10 mouse cellular contexts compared by ENCODE assay signal in the genomic region with DNA sequence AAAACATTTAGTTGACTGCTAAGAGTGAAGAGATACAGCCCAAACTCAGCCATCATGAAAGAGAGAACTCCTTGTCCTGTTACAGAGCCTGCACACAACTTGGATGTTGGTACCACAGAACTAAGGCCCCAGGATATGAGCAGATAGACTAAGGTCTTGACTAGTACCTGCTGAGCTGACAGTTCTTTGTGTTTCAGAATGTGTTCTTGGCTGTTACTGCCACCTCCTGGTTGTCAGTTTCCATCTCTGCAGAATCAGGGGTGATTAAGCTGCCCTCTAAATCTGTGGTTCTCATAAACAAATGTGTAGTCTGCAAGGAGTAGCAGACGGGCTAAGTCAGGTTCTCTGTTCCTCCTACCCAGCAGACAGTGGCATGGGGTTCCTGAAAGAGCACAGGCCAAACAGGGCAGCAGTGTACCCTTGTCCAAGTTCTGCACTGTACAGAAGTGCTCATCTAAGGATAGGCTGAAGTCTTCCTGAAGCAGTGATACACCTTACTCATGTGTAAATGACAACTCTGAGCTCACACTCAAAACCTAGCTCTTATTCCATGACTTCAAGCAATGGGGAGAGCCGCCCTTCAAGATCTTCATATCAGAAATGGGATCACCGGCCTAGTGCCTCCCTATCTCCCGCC. TPM values are rescaled to one million over a fixed set of nuclear protein-coding genes. Genes with fewer than 3 reads are reported as not detected.
DNase-seq lines count a peak whose midpoint lies in the region; ATAC-seq and TF ChIP-seq lines count a peak whose summit lies in the region.
"Had no signal": no experiment of that assay in that cellular context is flagged by ENCODE, and none has a peak within 500 bp of the region (broad histone marks: within the 10 kb centered on the region; RNA-seq: fewer than 3 reads in every experiment).

No protein-coding gene starts in this region.

- no peak for TF ChIP-seq EP300 in stomach, postnatal 0 days (optimal IDR thresholded peaks at IDR 0.05)

- H3K4me2 ChIP-seq in forebrain, embryonic 14.5 days (ENCODE audit: low read length), result no peak overlapping the region
- H3K4me2 ChIP-seq in forebrain, embryonic 16.5 days (ENCODE audit: low read length), result no peak overlapping the region
- no peak overlapping the region for H3K4me2 ChIP-seq in stomach, postnatal 0 days (replicated peaks; ENCODE audit: low read depth)
- H3K4me2 ChIP-seq: embryonic facial prominence, embryonic 13.5 days; limb, embryonic 15.5 days had no signal

- H3K4me3 ChIP-seq in forebrain, embryonic 14.5 days (ENCODE audit: low read depth, low read length), result no peak overlapping the region
- H3K4me3 ChIP-seq in forebrain, embryonic 16.5 days (replicated peaks; ENCODE audit: low read length), result no peak overlapping the region
- H3K4me3 ChIP-seq in stomach, postnatal 0 days (ENCODE audit: low read depth, low read length), result no peak overlapping the region
- H3K4me3 ChIP-seq: embryonic facial prominence, embryonic 13.5 days; limb, embryonic 15.5 days had no signal

- no peaks in the 10 kb centered on the region for H3K4me1 ChIP-seq in forebrain, embryonic 14.5 days (ENCODE audit: control insufficient read depth, insufficient read depth, low read length)
- no peaks in the 10 kb centered on the region for H3K4me1 ChIP-seq in forebrain, embryonic 16.5 days (replicated peaks; ENCODE audit: control insufficient read depth, insufficient read depth, low read length)
- no peaks in the 10 kb centered on the region for H3K4me1 ChIP-seq in stomach, postnatal 0 days (replicated peaks; ENCODE audit: control insufficient read depth, insufficient read depth)
- H3K4me1 ChIP-seq: embryonic facial prominence, embryonic 13.5 days; limb, embryonic 15.5 days had no signal

- WGBS in forebrain, embryonic 14.5 days, result 79% methylated on average over 4 of the region's 4 CpGs
- WGBS in forebrain, embryonic 16.5 days, result 74% methylated on average over 4 of the region's 4 CpGs
- 63% methylated on average over 4 of the region's 4 CpGs for WGBS in stomach, postnatal 0 days

- DNase-seq in forebrain, embryonic 14.5 days (ENCODE audit: low spot score), result peak; percentile 47
- DNase-seq in right cerebral cortex, adult 18-20 months, result peak; percentile 52
- DNase-seq in right cerebral cortex, postnatal 4 days, result no peak
- peak; percentile 35 to 49 for DNase-seq in layer of hippocampus, adult 8-10 months (ENCODE audit: low spot score in 2 of 2)
- no peak for DNase-seq in stomach, postnatal 0 days (ENCODE audit: low spot score)
- no peak for DNase-seq in adrenal gland, postnatal 4 days (ENCODE audit: low spot score in 2 of 2)
- DNase-seq in heart, postnatal 36 days, result no peak

- H3K9me3 ChIP-seq in forebrain, embryonic 14.5 days (replicated peaks; ENCODE audit: control insufficient read depth, low read length), result no peaks in the 10 kb centered on the region
- H3K9me3 ChIP-seq in forebrain, embryonic 16.5 days (ENCODE audit: control insufficient read depth, low read length), result no peaks in the 10 kb centered on the region
- no peaks in the 10 kb centered on the region for H3K9me3 ChIP-seq in stomach, postnatal 0 days (ENCODE audit: control insufficient read depth, low read length)
- H3K9me3 ChIP-seq: embryonic facial prominence, embryonic 13.5 days; limb, embryonic 15.5 days had no signal

- H3K27me3 ChIP-seq in forebrain, embryonic 14.5 days (replicated peaks; ENCODE audit: control insufficient read depth, insufficient read depth, low read length), result no peaks in the 10 kb centered on the region
- no peaks in the 10 kb centered on the region for H3K27me3 ChIP-seq in forebrain, embryonic 16.5 days (replicated peaks; ENCODE audit: control insufficient read depth, insufficient read depth, low read length)
- no peaks in the 10 kb centered on the region for H3K27me3 ChIP-seq in stomach, postnatal 0 days (ENCODE audit: control insufficient read depth, insufficient read depth, low read length)
- H3K27me3 ChIP-seq: embryonic facial prominence, embryonic 13.5 days; limb, embryonic 15.5 days had no signal

- TF ChIP-seq CTCF in stomach, postnatal 0 days (IDR thresholded peaks at IDR 0.05; ENCODE audit: low read depth), result peak; percentile 56

- no peaks in the 10 kb centered on the region for H3K36me3 ChIP-seq in forebrain, embryonic 14.5 days (ENCODE audit: control insufficient read depth, insufficient read depth, low read length)
- H3K36me3 ChIP-seq in forebrain, embryonic 16.5 days (ENCODE audit: control insufficient read depth, insufficient read depth), result no peaks in the 10 kb centered on the region
- H3K36me3 ChIP-seq in stomach, postnatal 0 days (ENCODE audit: control insufficient read depth, insufficient read depth, low read length), result no peaks in the 10 kb centered on the region
- H3K36me3 ChIP-seq: embryonic facial prominence, embryonic 13.5 days; limb, embryonic 15.5 days had no signal

- H3K27ac ChIP-seq in forebrain, embryonic 14.5 days (ENCODE audit: low read depth, low read length), result no peak overlapping the region
- no peak overlapping the region for H3K27ac ChIP-seq in forebrain, embryonic 16.5 days (ENCODE audit: low read length)
- no peak overlapping the region for H3K27ac ChIP-seq in stomach, postnatal 0 days (replicated peaks)
- H3K27ac ChIP-seq: embryonic facial prominence, embryonic 13.5 days; limb, embryonic 15.5 days had no signal

- H3K9ac ChIP-seq in forebrain, embryonic 14.5 days (ENCODE audit: low read length), result no peak overlapping the region
- no peak overlapping the region for H3K9ac ChIP-seq in forebrain, embryonic 16.5 days (replicated peaks; ENCODE audit: low read depth, low read length)
- H3K9ac ChIP-seq in stomach, postnatal 0 days (ENCODE audit: low read length), result no peak overlapping the region
- H3K9ac ChIP-seq: embryonic facial prominence, embryonic 13.5 days; limb, embryonic 15.5 days had no signal

- intact Hi-C loops in heart, postnatal 36 days (cut with DNase I), result no loop called here

- ATAC-seq in forebrain, embryonic 14.5 days, result 0 out of 2 replicates have a peak, but pooled peaks have one; percentile 26
- ATAC-seq in forebrain, embryonic 16.5 days, result no peak
- no peak for ATAC-seq in stomach, postnatal 0 days (ENCODE audit: low FRiP score, low TSS enrichment)

RNA-seq across cellular contexts. Expression of gene Isx, which starts 49.0 kb away (rescaled TPM):
- not detected in 2 replicates for polyA plus RNA-seq in forebrain, embryonic 14.5 days (2014; fragmentation: Nextera tagmentation; extraction: Ambion mirVana)
- polyA plus RNA-seq in forebrain, embryonic 16.5 days (2015; fragmentation: Nextera tagmentation; extraction: Ambion mirVana), result not detected in 2 replicates
- total RNA-seq in layer of hippocampus, adult 8-10 months (2022), result under 1 TPM in 1 of 4 experiments, not detected in 3; 0.26 TPM
- polyA plus RNA-seq in stomach, postnatal 0 days (2015; fragmentation: Nextera tagmentation; extraction: Ambion mirVana), result 1.1 and 1.2 TPM in 2 replicates
- under 1 TPM; 0.28 to 0.36 TPM for total RNA-seq in adrenal gland, postnatal 4 days (2021)
- not detected for total RNA-seq in heart, postnatal 36 days (2021)
- polyA plus RNA-seq: embryonic facial prominence, embryonic 13.5 days had no signal

Comparison
In these comparisons a context has a peak if more than half of its experiments do, and no peak if none do; other contexts are left out.
1. DNase-seq: peak in forebrain, embryonic 14.5 days (single experiment), right cerebral cortex, adult 18-20 months (single experiment) and layer of hippocampus, adult 8-10 months (2 of 2); none in right cerebral cortex, postnatal 4 days (single experiment), stomach, postnatal 0 days (single experiment), adrenal gland, postnatal 4 days (0 of 2) and heart, postnatal 36 days (0 of 2).